Mouse (Mus musculus) heart, embryonic 16.5 days (tissue): ENCODE data around the gene Pdpk1. TPM values are rescaled to one million over a fixed set of nuclear protein-coding genes. Genes with fewer than 3 reads are reported as not detected.

Experiments
- ATAC-seq: fragments of 200-750 bp; cut with Nextera tagmentation; replicated peaks from 2 replicates; pipeline ENCODE4 v1.8.0; 2017; ENCODE audit warnings: moderate number of reproducible peaks; ENCODE audit not compliant: insufficient read depth, low FRiP score; ENCODE audit errors: extremely low read depth
- H3K27ac ChIP-seq: fragments of 300-500 bp; sonication (generic); 2 replicates; pipeline ENCODE4 v1.5.1; 2014; ENCODE audit warnings: mild to moderate bottlenecking, low read length, control low read depth, moderate library complexity
- H3K27me3 ChIP-seq: fragments of 300-500 bp; sonication (generic); 2 replicates; pipeline ENCODE4 v1.6.1; 2014; ENCODE audit warnings: low read length, mixed read lengths; ENCODE audit not compliant: control insufficient read depth, insufficient read depth
- H3K36me3 ChIP-seq: fragments of 300-500 bp; sonication (generic); 2 replicates; pipeline ENCODE4 v1.6.1; 2014; ENCODE audit not compliant: control insufficient read depth, insufficient read depth
- H3K4me1 ChIP-seq: fragments of 300-500 bp; sonication (generic); 2 replicates; pipeline ENCODE4 v1.6.1; 2014; ENCODE audit warnings: low read length, mixed read lengths; ENCODE audit not compliant: control insufficient read depth, insufficient read depth
- H3K4me2 ChIP-seq: fragments of 300-500 bp; sonication (generic); 2 replicates; pipeline ENCODE4 v1.6.1; 2014; ENCODE audit warnings: low read depth, mild to moderate bottlenecking, control low read depth, low read length
- H3K4me3 ChIP-seq: fragments of 300-500 bp; sonication (generic); 2 replicates; pipeline ENCODE4 v1.5.1; 2014; ENCODE audit warnings: mild to moderate bottlenecking, control low read depth, low read length
- H3K9ac ChIP-seq: fragments of 300-500 bp; sonication (generic); 2 replicates; pipeline ENCODE4 v1.6.1; 2014; ENCODE audit warnings: low read length, control low read depth
- H3K9me3 ChIP-seq: fragments of 300-500 bp; sonication (generic); replicated peaks from 2 replicates; pipeline ENCODE4 v1.6.1; 2016; ENCODE audit warnings: low read length; ENCODE audit not compliant: control insufficient read depth
- WGBS: fragments of 180-500 bp; shearing (Covaris S2); extraction: QIAGEN DNeasy Blood & Tissue Kit; methylation state at CpG from one replicate; pipeline ENCODE4 v1.1.7; 2014; 5-methylcytosine and 5-hydroxymethylcytosine counted together
- polyA plus RNA-seq: library from polyadenylated mRNA; unstranded; fragments of >200 nt; fragmentation: Nextera tagmentation; extraction: Ambion mirVana; gene quantifications from 2 replicates; pipeline ENCODE4 v1.2.1, GENCODE M21; 2015

Pdpk1 gene
- polyA plus RNA-seq, 1 experiment from 2014 or later, result 40.1 TPM

DNA sequence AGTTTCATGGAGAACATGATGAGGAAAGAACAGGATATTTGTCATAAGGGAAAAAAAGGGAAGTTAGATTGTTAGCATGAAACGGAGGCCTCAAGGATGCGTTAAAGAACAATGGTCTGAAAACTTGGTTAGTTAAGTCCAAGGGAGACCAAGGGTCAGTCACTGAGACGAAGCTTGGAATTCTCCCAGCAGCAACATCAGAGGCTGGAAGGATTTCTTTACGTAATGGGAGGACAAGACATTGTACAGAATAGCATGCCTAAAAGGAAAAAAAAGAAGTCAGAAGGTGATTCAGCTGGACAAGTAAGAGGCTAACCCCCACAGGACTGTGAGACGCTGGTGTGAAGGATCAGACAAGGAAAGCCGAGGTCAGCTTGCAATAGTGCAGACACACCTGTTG is 16.4 kb upstream of the Pdpk1 start:
- Histone ChIP-seq H3K9me3 (no peaks in the 10 kb centered on the region), H3K9ac (no peak overlapping the region), H3K27ac (no peak overlapping the region; the same call in 1 of the 2 replicates), H3K4me3 (no peak overlapping the region), H3K4me2 (peak overlapping the region; percentile 84; the same call in 1 of the 2 replicates), H3K36me3 (peaks cover 16% of the 10 kb centered on the region), H3K27me3 (no peaks in the 10 kb centered on the region), H3K4me1 (peaks cover 27% of the 10 kb centered on the region)
- WGBS, result 80% methylated on average over 6 of the region's 6 CpGs
- ATAC-seq, result no peak

- Histone ChIP-seq H3K4me1 (peaks cover 24% of the 10 kb centered on the region), H3K27ac (no peak overlapping the region), H3K4me3 (no peak overlapping the region), H3K9me3 (no peaks in the 10 kb centered on the region), H3K4me2 (no peak overlapping the region), H3K9ac (no peak overlapping the region), H3K36me3 (peaks cover 16% of the 10 kb centered on the region), H3K27me3 (no peaks in the 10 kb centered on the region)
- ATAC-seq, result no peak
- 76% methylated on average over 11 of the region's 11 CpGs for WGBS
These were observed 14.0 kb upstream of the Pdpk1 start for GRCm38 (mm10) chr17:24164566-24165259.

- under 1% methylated on average over 47 of the region's 47 CpGs for WGBS
- Histone ChIP-seq H3K4me3 (peak within 1 kb of the TSS; percentile 89), H3K27me3 (no peaks in the 10 kb centered on the region)
These were observed 12.6 kb upstream of the Pdpk1 start, which contains the start of gene Amdhd2 for GRCm38 (mm10) chr17:24163176-24163962. TSS of gene Amdhd2 (minus strand) at chr17:24163766.

GRCm38 (mm10) chr17:24162584-24163175 is 12.0 kb upstream of the Pdpk1 start:
- no peaks in the 10 kb centered on the region for H3K27me3 ChIP-seq
- H3K4me3 ChIP-seq, result peak overlapping the region; percentile 89
- H3K4me1 ChIP-seq, result peaks cover 15% of the 10 kb centered on the region
- peak overlapping the region; percentile 86 for H3K27ac ChIP-seq
- ATAC-seq, result no peak; the same call in 1 of the 2 replicates
- peak overlapping the region; percentile 99 for H3K4me2 ChIP-seq
- peaks cover 15% of the 10 kb centered on the region for H3K36me3 ChIP-seq
- 15% methylated on average over 17 of the region's 17 CpGs for WGBS
- H3K9me3 ChIP-seq, result no peaks in the 10 kb centered on the region
- H3K9ac ChIP-seq, result peak overlapping the region; percentile 86

More at GRCm38 (mm10) chr17:24163176-24163962, 12.6 kb upstream of the Pdpk1 start, which contains the start of gene Amdhd2:
- Histone ChIP-seq H3K9me3 (no peaks in the 10 kb centered on the region), H3K36me3 (peaks cover 16% of the 10 kb centered on the region), H3K4me2 (peak within 1 kb of the TSS; percentile 99), H3K27ac (peak within 1 kb of the TSS; percentile 86), H3K9ac (peak within 1 kb of the TSS; percentile 86), H3K4me1 (peaks cover 22% of the 10 kb centered on the region)
- ATAC-seq, result peak; percentile 88

GRCm38 (mm10) chr17:24161466-24161865 is 10.7 kb upstream of the Pdpk1 start:
- no peak for ATAC-seq
- H3K4me2 ChIP-seq, result no peak overlapping the region
- WGBS, result 63% methylated on average over 5 of the region's 5 CpGs

DNA sequence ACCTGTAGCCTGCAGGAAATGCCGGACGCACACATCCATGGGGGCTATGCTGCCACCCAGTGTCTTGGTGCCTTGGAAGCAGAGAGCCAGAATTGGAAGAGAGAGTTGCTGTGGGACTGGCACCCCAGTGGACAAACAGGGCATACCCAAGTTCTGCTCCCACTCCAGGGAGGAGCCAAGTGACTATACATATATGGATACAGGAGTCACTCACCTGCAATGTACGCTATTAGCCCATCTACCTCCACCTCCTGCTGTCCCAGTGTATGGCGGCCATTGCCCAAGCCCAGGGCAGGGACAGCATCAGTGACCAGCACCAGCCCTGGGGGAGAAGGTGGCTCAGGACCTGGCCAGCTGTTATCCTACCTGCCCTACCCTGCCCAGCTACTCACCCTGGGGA is 6.8 kb upstream of the Pdpk1 start:
- 87% methylated on average over 4 of the region's 4 CpGs for WGBS
- Histone ChIP-seq H3K27ac (no peak overlapping the region), H3K9me3 (no peaks in the 10 kb centered on the region), H3K27me3 (no peaks in the 10 kb centered on the region), H3K36me3 (no peaks in the 10 kb centered on the region; the same call in 1 of the 2 replicates), H3K4me1 (peaks cover 4% of the 10 kb centered on the region), H3K4me2 (no peak overlapping the region), H3K9ac (no peak overlapping the region), H3K4me3 (no peak overlapping the region)
- ATAC-seq, result no peak

More at GRCm38 (mm10) chr17:24161466-24161865, 10.7 kb upstream of the Pdpk1 start:
- H3K4me3 ChIP-seq, result no peak overlapping the region
- H3K9ac ChIP-seq, result no peak overlapping the region
- H3K9me3 ChIP-seq, result no peaks in the 10 kb centered on the region
- H3K4me1 ChIP-seq, result peaks cover 10% of the 10 kb centered on the region
- H3K27ac ChIP-seq, result no peak overlapping the region
- no peaks in the 10 kb centered on the region for H3K27me3 ChIP-seq
- peaks cover 4% of the 10 kb centered on the region for H3K36me3 ChIP-seq

GRCm38 (mm10) chr17:24157121-24157520 is 6.4 kb upstream of the Pdpk1 start:
- 0 out of 2 replicates have a peak, but pooled peaks cover 2% of the 10 kb centered on the region for H3K4me1 ChIP-seq
- no peaks in the 10 kb centered on the region for H3K9me3 ChIP-seq
- no peak overlapping the region for H3K4me2 ChIP-seq
- H3K36me3 ChIP-seq, result no peaks in the 10 kb centered on the region; the same call in 1 of the 2 replicates
- H3K27me3 ChIP-seq, result no peaks in the 10 kb centered on the region
- no peak overlapping the region for H3K27ac ChIP-seq
- H3K4me3 ChIP-seq, result no peak overlapping the region
- no peak for ATAC-seq
- 89% methylated on average over 6 of the region's 6 CpGs for WGBS
- no peak overlapping the region for H3K9ac ChIP-seq

DNA sequence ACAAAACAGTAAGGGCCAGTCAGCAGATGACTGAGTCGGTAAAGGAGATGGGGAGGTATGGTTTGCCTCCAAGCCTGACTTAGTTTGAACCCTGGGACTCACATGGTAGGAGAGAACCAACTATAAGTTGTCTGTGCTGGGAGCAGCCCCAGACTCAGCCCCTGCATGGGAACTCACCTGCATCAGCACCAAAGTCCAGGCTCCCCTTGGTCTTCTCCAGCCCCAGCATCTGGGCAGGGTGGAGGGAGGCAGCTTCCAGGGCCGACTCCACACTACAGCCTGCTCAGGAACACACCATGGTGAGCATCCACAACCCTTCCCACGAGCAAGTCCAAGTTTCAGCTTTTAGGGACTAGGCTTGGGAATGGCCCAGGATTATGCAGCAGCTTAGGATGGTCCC is 5.7 kb upstream of the Pdpk1 start:
- H3K9ac ChIP-seq, result no peak overlapping the region
- no peak overlapping the region for H3K27ac ChIP-seq
- no peaks in the 10 kb centered on the region for H3K27me3 ChIP-seq
- no peaks in the 10 kb centered on the region for H3K9me3 ChIP-seq
- no peak overlapping the region for H3K4me2 ChIP-seq
- peaks cover 4% of the 10 kb centered on the region; the same call in 1 of the 2 replicates for H3K4me1 ChIP-seq
- ATAC-seq, result no peak
- no peak overlapping the region for H3K4me3 ChIP-seq
- 85% methylated on average over 3 of the region's 3 CpGs for whole genome bisulfite sequencing
- H3K36me3 ChIP-seq, result no peaks in the 10 kb centered on the region; the same call in 1 of the 2 replicates
